Mouse (Mus musculus): ENCODE data around the gene Eipr1.

DNA sequence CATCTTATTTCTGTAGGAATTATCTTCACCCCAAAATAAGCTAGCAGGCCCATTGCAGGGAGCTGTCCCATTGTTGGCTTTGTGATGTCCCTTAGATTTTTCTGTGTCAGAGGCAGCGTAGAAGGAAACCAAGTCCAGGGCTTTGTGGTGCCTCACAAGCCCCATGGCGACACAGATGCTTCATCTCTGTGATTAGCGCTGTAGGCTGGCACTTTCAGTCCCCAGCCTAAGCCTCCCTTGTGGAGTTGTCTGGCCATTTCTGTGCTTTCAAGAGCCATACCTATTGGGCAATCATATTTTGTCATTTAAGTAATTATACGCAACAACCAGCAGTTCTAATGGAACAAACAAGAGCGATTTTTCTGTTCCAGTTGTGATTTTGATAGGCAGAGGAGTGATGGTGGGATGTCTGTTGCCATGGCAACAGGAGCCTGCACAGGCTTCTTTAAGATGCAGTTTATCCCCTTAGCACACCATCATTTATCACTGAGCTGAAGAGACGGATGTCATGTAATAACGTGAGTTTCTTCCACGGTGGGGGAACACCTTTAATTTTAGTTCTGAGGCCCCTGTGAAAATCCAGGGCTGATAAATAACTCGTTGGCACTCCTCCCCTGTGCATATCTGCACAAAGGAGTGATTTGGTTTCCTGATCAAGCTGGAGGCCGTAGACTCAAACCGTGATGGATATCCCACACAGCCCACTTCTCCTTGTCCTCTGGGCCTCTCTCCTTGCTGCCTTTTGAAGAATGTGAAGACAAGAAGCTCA lies 108.1 kb downstream of the Eipr1 start:
- TF ChIP-seq MAX (IDR thresholded peaks at IDR 0.05; ENCODE audit: low read length) (no peak), SMC3 (IDR thresholded peaks at IDR 0.05; ENCODE audit: low read depth, low read length) (no peak), CTCF (conservative IDR thresholded peaks at IDR 0.05 in 1 of 2, IDR thresholded peaks at IDR 0.05 in 1 of 2; ENCODE audit: low read depth in 2 of 2, low read length in 2 of 2) (no peak), RCOR1 (conservative IDR thresholded peaks at IDR 0.05; ENCODE audit: low read depth, low read length) (no peak)

All from CH12.LX (cell line).